Mouse (Mus musculus): Measurements from ENCODE around the gene Znrd1as.

The Znrd1as gene

DNA sequence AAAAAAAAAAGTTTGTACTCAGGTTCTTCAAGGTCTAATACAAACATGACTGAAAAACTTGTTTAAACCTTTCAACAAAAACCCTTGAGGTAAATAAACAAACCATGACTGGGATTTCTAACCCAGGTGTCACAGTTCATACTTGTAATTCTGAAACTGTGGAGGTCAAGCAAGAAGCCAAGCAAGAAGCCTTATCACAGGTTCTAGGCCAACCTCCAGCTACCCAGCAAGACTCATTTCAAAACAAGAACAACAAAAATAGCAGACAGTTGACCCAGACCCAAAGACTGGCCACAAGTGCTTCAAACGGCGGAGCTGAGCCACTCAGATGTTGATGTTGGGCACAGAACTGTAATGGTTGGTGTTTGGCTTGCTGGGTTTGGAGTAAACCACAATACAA is 36.1 kb downstream of the Znrd1as start:
- TF ChIP-seq POU5F1 (IDR thresholded peaks at IDR 0.05; ENCODE audit: borderline replicate concordance, low read length): no peak
- TF ChIP-seq CTCF (conservative IDR thresholded peaks at IDR 0.05; ENCODE audit: low read length): no peak
- no peak for TF ChIP-seq NANOG (IDR thresholded peaks at IDR 0.05; ENCODE audit: borderline replicate concordance, low read length)
- H3K36me3 ChIP-seq (ENCODE audit: insufficient read depth, low read length): no peaks in the 10 kb centered on the region
- peaks cover 94% of the 10 kb centered on the region for H3K4me1 ChIP-seq (replicated peaks; ENCODE audit: low read depth, low read length)
- no peaks in the 10 kb centered on the region for H3K9me3 ChIP-seq (ENCODE audit: low read length)
- peak overlapping the region; percentile 21; the same call in 1 of the 2 replicates for H3K4me3 ChIP-seq (replicated peaks; ENCODE audit: low read length)
- no peaks in the 10 kb centered on the region for H3K27me3 ChIP-seq (ENCODE audit: insufficient read depth, low read length)

DNA sequence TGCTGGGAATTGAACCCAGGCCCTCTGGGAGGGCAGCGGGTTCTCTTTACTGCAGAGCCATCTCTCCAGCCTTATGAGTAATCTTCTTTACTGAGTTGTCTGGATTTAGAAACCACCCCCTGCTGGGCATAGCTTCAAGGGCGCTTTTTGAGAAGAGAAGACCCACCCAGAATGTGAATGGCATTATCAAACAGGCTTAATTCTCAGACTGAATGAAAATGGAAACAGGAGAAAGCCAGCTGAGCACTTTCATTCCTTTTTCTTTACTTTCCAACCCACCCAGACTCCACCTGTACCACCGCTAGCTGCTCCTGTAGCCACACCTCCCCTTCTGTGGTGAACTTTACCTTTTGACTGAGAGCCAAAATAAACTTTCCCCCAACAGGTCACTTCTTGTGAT is 37.1 kb downstream of the Znrd1as start:
- H3K4me1 ChIP-seq (replicated peaks; ENCODE audit: low read depth, low read length): peaks cover 95% of the 10 kb centered on the region

DNA sequence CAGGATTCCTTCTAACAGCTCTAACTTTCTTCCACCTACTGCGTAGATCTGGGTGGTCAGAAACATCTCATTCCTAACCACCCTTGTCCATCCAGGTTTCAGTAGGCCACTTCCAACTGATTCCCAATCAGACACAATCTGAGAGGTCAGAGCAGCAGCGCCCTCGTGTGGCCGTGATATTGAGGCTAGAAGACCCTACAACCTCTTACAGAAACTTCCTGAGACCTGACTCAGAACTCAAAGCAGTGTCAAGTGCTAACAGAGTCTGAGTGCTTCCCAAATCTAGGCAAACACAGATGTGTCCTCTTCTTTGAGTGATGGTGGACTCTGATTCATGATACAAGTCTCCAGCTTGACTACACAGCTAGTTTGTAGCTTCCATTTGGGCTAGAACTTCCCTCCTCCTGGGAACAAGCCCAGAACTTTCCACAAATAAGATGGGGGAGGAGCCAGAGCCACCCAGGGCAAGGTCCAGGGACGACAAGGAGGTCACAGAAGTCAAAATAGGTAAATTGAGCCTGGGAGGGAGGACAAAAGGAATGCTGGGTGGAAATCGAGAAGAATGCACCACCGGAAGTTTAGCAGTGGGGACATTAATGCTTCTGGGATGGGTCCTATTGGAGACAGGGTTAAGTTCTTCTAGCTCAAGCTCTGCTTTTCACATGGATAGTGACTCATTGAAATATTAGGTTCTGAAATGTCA is 38.8 kb downstream of the Znrd1as start:
- peaks cover 92% of the 10 kb centered on the region for H3K4me1 ChIP-seq (replicated peaks; ENCODE audit: low read depth, low read length)
- peak; percentile 52; the same call in 1 of the 2 replicates for TF ChIP-seq NANOG (IDR thresholded peaks at IDR 0.05; ENCODE audit: borderline replicate concordance, low read length)
- peak; percentile 67 for TF ChIP-seq CTCF (conservative IDR thresholded peaks at IDR 0.05; ENCODE audit: low read length)
- no peak for TF ChIP-seq POU5F1 (IDR thresholded peaks at IDR 0.05; ENCODE audit: borderline replicate concordance, low read length)
- H3K36me3 ChIP-seq (ENCODE audit: insufficient read depth, low read length): no peaks in the 10 kb centered on the region
- peak overlapping the region; percentile 33; the same call in 1 of the 2 replicates for H3K4me3 ChIP-seq (replicated peaks; ENCODE audit: low read length)
- H3K9me3 ChIP-seq (ENCODE audit: low read length): no peaks in the 10 kb centered on the region
- no peaks in the 10 kb centered on the region for H3K27me3 ChIP-seq (ENCODE audit: insufficient read depth, low read length)

More for the DNA sequence above, 37.1 kb downstream of the Znrd1as start:
- Histone ChIP-seq H3K9me3 (ENCODE audit: low read length) (no peaks in the 10 kb centered on the region), H3K27me3 (ENCODE audit: insufficient read depth, low read length) (no peaks in the 10 kb centered on the region), H3K4me3 (replicated peaks; ENCODE audit: low read length) (peak overlapping the region; percentile 21; the same call in 1 of the 2 replicates), H3K36me3 (ENCODE audit: insufficient read depth, low read length) (no peaks in the 10 kb centered on the region)
- TF ChIP-seq NANOG (IDR thresholded peaks at IDR 0.05; ENCODE audit: borderline replicate concordance, low read length) (peak; percentile 75; the same call in 1 of the 2 replicates), POU5F1 (IDR thresholded peaks at IDR 0.05; ENCODE audit: borderline replicate concordance, low read length) (no peak)

DNA sequence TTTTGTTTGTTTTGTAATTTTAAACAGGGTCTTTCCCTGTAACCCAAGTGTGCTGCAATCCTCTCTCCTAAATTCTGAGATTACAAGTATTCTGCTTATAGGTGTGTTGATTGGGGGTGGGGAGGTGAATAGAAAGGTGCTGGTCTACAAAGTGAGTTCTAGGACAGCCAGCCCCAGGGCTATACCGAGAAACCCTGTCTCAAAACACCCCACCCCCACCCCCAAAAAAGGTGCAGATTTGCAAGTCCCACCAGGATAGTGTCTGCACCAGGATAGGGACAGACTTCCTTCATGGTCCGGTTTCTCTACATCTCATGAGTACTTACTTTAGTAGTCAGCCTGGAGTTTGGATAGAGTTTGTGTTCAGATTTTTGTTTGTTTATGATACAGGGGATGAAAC is 40.1 kb downstream of the Znrd1as start:
- Histone ChIP-seq H3K4me3 (replicated peaks; ENCODE audit: low read length) (peak overlapping the region; percentile 33), H3K4me1 (replicated peaks; ENCODE audit: low read depth, low read length) (peaks cover 81% of the 10 kb centered on the region), H3K36me3 (ENCODE audit: insufficient read depth, low read length) (peaks cover 3% of the 10 kb centered on the region), H3K9me3 (ENCODE audit: low read length) (no peaks in the 10 kb centered on the region), H3K27me3 (ENCODE audit: insufficient read depth, low read length) (no peaks in the 10 kb centered on the region)
- TF ChIP-seq CTCF (conservative IDR thresholded peaks at IDR 0.05; ENCODE audit: low read length) (no peak), POU5F1 (IDR thresholded peaks at IDR 0.05; ENCODE audit: borderline replicate concordance, low read length) (no peak), NANOG (IDR thresholded peaks at IDR 0.05; ENCODE audit: borderline replicate concordance, low read length) (no peak)

DNA sequence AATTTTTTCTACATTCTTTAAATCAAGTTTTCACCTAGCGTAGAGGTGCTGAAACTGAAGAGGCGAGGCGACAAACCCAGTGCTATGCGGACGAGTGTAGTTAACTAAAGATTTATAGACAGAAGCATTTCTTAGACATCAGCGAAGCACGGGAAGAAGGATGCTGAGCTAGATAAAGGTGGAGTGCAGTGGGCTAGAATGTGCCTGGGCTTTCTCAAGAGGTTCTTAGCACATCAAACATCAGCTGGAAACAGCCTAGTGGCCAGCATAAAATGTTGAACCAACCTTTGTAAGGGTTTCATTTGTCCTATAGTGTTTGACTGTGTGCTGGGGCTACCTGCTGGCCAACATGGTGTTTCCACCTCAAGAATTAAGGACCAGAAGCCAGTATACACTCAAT is 42.5 kb downstream of the Znrd1as start, which contains the start of gene Zfp57:
TSS of gene Zfp57 (plus strand) at position 301 of the 400 bp plus-strand sequence.
- H3K4me1 ChIP-seq (replicated peaks; ENCODE audit: low read depth, low read length): peaks cover 82% of the 10 kb centered on the region
- TF ChIP-seq POU5F1 (IDR thresholded peaks at IDR 0.05; ENCODE audit: borderline replicate concordance, low read length) (no peak), CTCF (conservative IDR thresholded peaks at IDR 0.05; ENCODE audit: low read length) (no peak), NANOG (IDR thresholded peaks at IDR 0.05; ENCODE audit: borderline replicate concordance, low read length) (no peak)
- no peaks in the 10 kb centered on the region for H3K9me3 ChIP-seq (ENCODE audit: low read length)
- H3K27me3 ChIP-seq (ENCODE audit: insufficient read depth, low read length): no peaks in the 10 kb centered on the region
- peaks cover 27% of the 10 kb centered on the region for H3K36me3 ChIP-seq (ENCODE audit: insufficient read depth, low read length)
- H3K4me3 ChIP-seq (replicated peaks; ENCODE audit: low read length): peak within 1 kb of the TSS; percentile 40; the same call in 1 of the 2 replicates

DNA sequence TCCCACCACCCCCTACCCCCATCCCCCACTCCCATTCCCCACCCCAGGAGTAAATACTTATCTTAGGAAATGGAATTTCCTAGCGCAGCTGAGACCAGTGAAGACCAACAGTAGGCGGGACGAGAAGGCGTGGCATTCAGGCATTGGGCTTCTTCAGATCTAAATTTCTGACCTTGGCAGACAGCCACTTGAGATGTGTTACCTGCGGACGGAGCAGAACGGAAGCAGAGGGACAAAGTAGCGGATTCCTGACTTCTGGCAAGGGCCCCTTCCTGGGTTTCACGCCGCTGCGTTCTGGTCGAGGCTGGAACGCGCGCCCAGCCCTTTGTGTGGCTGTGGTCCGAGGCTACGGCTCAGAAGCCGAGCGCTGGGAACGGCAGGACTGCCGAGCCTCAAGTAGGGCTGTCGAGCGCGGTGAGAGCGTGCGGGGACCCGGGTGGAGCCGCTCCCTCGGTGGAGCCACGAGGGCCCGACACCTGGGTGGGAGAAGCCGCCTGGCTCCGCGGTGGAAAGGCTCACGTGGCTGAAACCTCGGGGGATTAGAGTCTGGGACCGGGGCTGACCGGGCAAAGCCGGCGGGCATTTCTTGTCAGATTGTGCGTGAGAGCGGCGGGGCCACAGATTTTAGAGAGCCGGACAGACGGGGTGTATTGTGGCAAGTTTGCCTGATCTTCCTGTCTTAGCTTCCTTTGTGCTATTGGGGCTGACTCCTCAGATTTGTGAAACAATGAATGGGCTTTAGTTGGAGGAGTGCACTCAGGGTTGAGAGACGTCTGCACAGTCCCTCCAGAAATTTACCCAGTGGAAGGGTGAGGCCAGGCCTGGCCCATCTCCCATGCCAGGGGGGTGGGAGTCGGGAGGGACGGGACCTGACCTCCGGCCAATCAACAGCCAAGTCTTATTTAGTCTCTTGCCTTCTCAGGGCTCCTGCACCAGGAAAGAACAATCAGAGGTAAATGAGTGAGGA is 44.3 kb downstream of the Znrd1as start:
- Histone ChIP-seq H3K9me3 (ENCODE audit: low read length) (no peaks in the 10 kb centered on the region), H3K36me3 (ENCODE audit: insufficient read depth, low read length) (peaks cover 45% of the 10 kb centered on the region), H3K27me3 (ENCODE audit: insufficient read depth, low read length) (no peaks in the 10 kb centered on the region), H3K4me3 (replicated peaks; ENCODE audit: low read length) (peak overlapping the region; percentile 97), H3K4me1 (replicated peaks; ENCODE audit: low read depth, low read length) (peaks cover 84% of the 10 kb centered on the region)
- no peak for TF ChIP-seq NANOG (IDR thresholded peaks at IDR 0.05; ENCODE audit: borderline replicate concordance, low read length)
- no peak for TF ChIP-seq CTCF (conservative IDR thresholded peaks at IDR 0.05; ENCODE audit: low read length)
- TF ChIP-seq POU5F1 (IDR thresholded peaks at IDR 0.05; ENCODE audit: borderline replicate concordance, low read length): no peak

DNA sequence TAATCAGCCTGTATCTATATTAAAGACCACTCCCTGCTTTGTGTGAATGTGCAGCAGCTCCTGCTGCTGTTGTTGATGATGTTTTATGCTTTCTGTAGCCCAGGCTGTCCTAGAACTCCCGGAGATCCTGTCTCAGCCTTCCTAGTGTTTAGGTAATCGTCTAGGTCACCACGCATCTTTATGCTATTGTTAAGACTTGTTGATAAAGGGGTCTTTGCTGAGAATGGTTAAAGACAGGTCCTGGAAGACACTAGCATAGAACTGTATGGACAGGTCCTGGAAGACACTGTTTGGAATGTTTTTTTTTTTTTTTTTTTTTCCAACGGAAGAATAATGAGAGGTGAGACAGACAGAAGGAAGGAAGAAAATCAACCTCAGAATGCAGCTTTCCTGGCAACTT is 45.0 kb downstream of the Znrd1as start:
- Histone ChIP-seq H3K27me3 (ENCODE audit: insufficient read depth, low read length) (no peaks in the 10 kb centered on the region), H3K9me3 (ENCODE audit: low read length) (no peaks in the 10 kb centered on the region), H3K4me1 (replicated peaks; ENCODE audit: low read depth, low read length) (peaks cover 84% of the 10 kb centered on the region), H3K4me3 (replicated peaks; ENCODE audit: low read length) (peak overlapping the region; percentile 97), H3K36me3 (ENCODE audit: insufficient read depth, low read length) (peaks cover 52% of the 10 kb centered on the region)
- TF ChIP-seq POU5F1 (IDR thresholded peaks at IDR 0.05; ENCODE audit: borderline replicate concordance, low read length) (no peak), NANOG (IDR thresholded peaks at IDR 0.05; ENCODE audit: borderline replicate concordance, low read length) (no peak), CTCF (conservative IDR thresholded peaks at IDR 0.05; ENCODE audit: low read length) (no peak)

DNA sequence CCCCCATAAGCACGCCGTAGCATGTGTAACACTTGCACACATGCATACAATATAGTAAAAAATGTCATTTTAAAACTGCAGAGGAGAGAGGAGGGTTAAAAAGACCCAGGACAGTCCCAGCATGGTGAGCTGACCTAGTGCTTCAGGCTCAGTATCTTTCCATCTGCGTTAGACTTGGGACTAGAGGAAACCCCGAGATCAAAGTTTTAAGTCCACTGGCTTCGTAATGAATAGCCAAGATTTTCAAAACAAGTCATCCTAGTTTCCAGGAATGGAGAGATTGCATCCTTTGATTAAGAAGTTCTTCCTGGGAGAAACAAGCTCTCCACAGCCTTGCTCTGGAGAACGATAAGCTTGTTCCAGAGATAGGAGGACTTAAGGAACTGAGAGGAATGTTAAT is 49.8 kb downstream of the Znrd1as start:
- Histone ChIP-seq H3K27me3 (ENCODE audit: insufficient read depth, low read length) (no peaks in the 10 kb centered on the region), H3K4me3 (replicated peaks; ENCODE audit: low read length) (peak overlapping the region; percentile 8), H3K4me1 (replicated peaks; ENCODE audit: low read depth, low read length) (peaks cover 96% of the 10 kb centered on the region), H3K36me3 (ENCODE audit: insufficient read depth, low read length) (peaks cover 86% of the 10 kb centered on the region), H3K9me3 (ENCODE audit: low read length) (no peaks in the 10 kb centered on the region)
- TF ChIP-seq CTCF (conservative IDR thresholded peaks at IDR 0.05; ENCODE audit: low read length): no peak
- TF ChIP-seq NANOG (IDR thresholded peaks at IDR 0.05; ENCODE audit: borderline replicate concordance, low read length): no peak
- TF ChIP-seq POU5F1 (IDR thresholded peaks at IDR 0.05; ENCODE audit: borderline replicate concordance, low read length): no peak

All from E14TG2a.4 (cell line).